Mouse (Mus musculus) forebrain, postnatal 0 days (tissue): ENCODE data around the gene Snn. TPM values are rescaled to one million over a fixed set of nuclear protein-coding genes. Genes with fewer than 3 reads are reported as not detected.
A peak's percentile ranks its signal among the peaks of the same experiment; 100 is the strongest.

Experiments used
- ATAC-seq: fragments of 200-750 bp; cut with Nextera tagmentation; 2 replicates; pipeline ENCODE4 v1.8.0; 2017; ENCODE audit warnings: mild to moderate bottlenecking, moderate library complexity
- DNase-seq: peaks from one replicate; pipeline ENCODE4 v3.0.0-alpha.2; 2015
- H3K27ac ChIP-seq: fragments of 300-500 bp; sonication (generic); 2 replicates; pipeline ENCODE4 v1.5.1; 2014; ENCODE audit warnings: low read depth, mild to moderate bottlenecking, antibody characterized with exemption, low read length, moderate library complexity, mixed read lengths
- H3K27me3 ChIP-seq: fragments of 300-500 bp; sonication (generic); 2 replicates; pipeline ENCODE4 v1.6.1; 2014; ENCODE audit warnings: mild to moderate bottlenecking, low read length, mixed read lengths; ENCODE audit not compliant: insufficient read depth
- H3K36me3 ChIP-seq: fragments of 300-500 bp; sonication (generic); 2 replicates; pipeline ENCODE4 v1.6.1; 2014; ENCODE audit warnings: mild to moderate bottlenecking, moderate library complexity; ENCODE audit not compliant: insufficient read depth
- H3K4me1 ChIP-seq: fragments of 300-500 bp; sonication (generic); 2 replicates; pipeline ENCODE4 v1.6.1; 2014; ENCODE audit warnings: antibody characterized with exemption; ENCODE audit not compliant: insufficient read depth
- H3K4me2 ChIP-seq: fragments of 300-500 bp; sonication (generic); 2 replicates; pipeline ENCODE4 v1.6.1; 2014; ENCODE audit warnings: low read depth, mild to moderate bottlenecking, moderate library complexity
- H3K4me3 ChIP-seq: fragments of 300-500 bp; sonication (generic); 2 replicates; pipeline ENCODE4 v1.5.1; 2014; ENCODE audit warnings: low read depth, low read length, mixed read lengths
- H3K9ac ChIP-seq: fragments of 300-500 bp; sonication (generic); 2 replicates; pipeline ENCODE4 v1.6.1; 2014; ENCODE audit warnings: mild to moderate bottlenecking
- H3K9me3 ChIP-seq: fragments of 300-500 bp; sonication (generic); 2 replicates; pipeline ENCODE4 v1.6.1; 2016; ENCODE audit warnings: low read length
- CTCF ChIP-seq: sonication (generic); IDR thresholded peaks from 2 replicates; pipeline ENCODE4 v1.5.1; 2016; ENCODE audit warnings: antibody characterized with exemption, control low read depth, low read depth
- WGBS: fragments of 180-500 bp; shearing (Covaris S2); extraction: QIAGEN DNeasy Blood & Tissue Kit; methylation state at CpG from one replicate; pipeline ENCODE4 v1.1.7; 2014; 5-methylcytosine and 5-hydroxymethylcytosine counted together
- polyA plus RNA-seq: library from polyadenylated mRNA; unstranded; fragments of >200 nt; fragmentation: Nextera tagmentation; extraction: Ambion mirVana; gene quantifications from 2 replicates; pipeline ENCODE4 v1.2.1, GENCODE M21; 2015
- total RNA-seq: library from RNA; depleted of rRNA; stranded (reverse); fragments of >200 nt; gene quantifications from 2 replicates; pipeline ENCODE4 v1.2.3, GENCODE M21; 2014

The Snn gene
- total and polyA plus RNA-seq, 2 experiments from 2014 or later = 179 to 324 TPM

DNA sequence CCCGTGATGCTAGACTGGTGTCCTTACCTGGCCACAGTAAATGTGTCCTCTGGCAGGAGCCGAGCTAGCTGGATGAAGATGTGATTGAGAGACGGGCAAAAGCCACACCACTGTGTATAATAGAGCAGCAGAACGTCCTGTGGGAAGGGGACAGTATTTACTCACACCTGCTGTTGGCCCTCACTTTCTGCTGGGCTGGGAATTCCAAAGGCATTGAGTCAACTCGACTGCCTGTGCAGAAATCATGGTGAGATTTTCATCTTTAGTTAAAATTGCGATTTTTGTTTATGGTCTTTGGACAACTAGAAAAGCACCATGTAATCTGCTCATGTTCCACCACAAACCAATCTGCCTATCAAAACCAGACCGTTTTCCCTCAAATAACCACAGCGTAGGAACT lies 23.4 kb downstream of the Snn start:
- Histone ChIP-seq H3K27ac (no peak overlapping the region), H3K36me3 (peaks cover 46% of the 10 kb centered on the region)
- WGBS = 91% methylated on average over 8 of the region's 8 CpGs

DNA sequence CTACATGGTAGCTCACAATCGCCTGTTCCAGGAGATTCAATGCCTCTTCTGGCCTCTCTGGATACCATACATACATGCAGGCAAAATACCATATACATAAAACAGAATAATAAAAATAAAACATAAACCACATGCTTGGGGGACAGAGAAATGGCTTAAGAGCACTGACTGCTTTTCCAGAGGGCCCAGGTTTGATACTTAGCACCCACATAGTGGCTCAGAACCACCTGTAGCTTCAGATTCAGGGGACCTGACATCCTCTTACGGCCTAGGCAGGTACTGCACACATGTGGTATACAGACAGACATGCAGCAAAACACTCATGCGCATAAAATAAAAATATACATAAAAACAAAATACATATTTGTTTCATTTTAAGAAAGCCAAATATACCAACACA lies 25.6 kb downstream of the Snn start:
- no peak for TF ChIP-seq CTCF

More for the DNA sequence above, 23.4 kb downstream of the Snn start:
- Histone ChIP-seq H3K4me3 (no peak overlapping the region), H3K4me1 (no peaks in the 10 kb centered on the region), H3K4me2 (no peak overlapping the region), H3K9me3 (no peaks in the 10 kb centered on the region), H3K27me3 (no peaks in the 10 kb centered on the region), H3K9ac (no peak overlapping the region)
- DNase-seq (no peak), ATAC-seq (no peak)
- TF ChIP-seq CTCF = no peak

DNA sequence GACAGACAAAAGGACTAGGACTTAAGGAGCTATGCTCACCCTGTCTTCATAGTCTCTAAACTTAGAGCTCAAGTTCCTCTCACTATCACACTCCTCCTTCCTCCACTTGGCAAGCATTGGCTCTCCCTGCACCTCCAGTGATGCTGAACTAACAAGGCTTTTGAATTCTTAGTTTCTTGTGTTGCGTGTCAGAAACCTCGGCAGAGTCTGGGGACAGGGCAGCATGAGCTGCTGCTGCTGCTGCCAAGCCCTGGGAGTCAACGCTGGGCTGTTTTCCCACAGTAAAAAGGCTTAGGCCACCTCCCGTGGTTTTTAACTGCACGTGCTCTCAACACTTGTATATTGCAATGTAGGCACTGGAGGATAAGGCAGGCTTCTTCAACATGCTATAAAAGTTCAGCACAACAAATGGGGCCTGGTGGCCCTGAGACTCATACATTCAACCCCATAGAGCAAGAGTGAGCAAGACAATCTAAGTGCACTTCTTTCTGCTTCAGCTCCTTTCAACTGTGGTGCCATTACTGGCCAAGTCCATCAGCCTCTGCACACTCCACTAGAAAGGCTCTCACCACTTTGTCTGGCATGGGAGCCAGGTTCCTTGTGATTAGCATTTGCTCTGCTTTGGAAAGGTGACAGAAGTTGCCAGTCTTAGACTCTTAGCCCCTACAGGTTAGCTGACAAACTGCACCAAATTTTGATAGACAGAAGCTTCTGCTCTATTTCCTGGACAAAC lies 26.3 kb downstream of the Snn start:
- ATAC-seq (peak; percentile 79), DNase-seq (peak; percentile 63)
- Histone ChIP-seq H3K27ac (0 out of 2 replicates have a peak overlapping the region, but pooled peaks have one; percentile 24), H3K36me3 (peaks cover 55% of the 10 kb centered on the region), H3K4me2 (no peak overlapping the region), H3K9ac (no peak overlapping the region), H3K27me3 (no peaks in the 10 kb centered on the region), H3K4me1 (no peaks in the 10 kb centered on the region), H3K4me3 (no peak overlapping the region), H3K9me3 (no peaks in the 10 kb centered on the region)
- TF ChIP-seq CTCF = peak; percentile 37; the same call in 1 of the 2 replicates
- 26% methylated on average over 5 of the region's 5 CpGs for WGBS

More for the DNA sequence above, 25.6 kb downstream of the Snn start:
- no peak overlapping the region for H3K4me2 ChIP-seq
- no peak overlapping the region for H3K4me3 ChIP-seq
- DNase-seq (no peak), ATAC-seq (no peak)
- no peaks in the 10 kb centered on the region for H3K4me1 ChIP-seq
- WGBS = 89% methylated on average over 3 of the region's 3 CpGs
- H3K27me3 ChIP-seq = no peaks in the 10 kb centered on the region
- H3K9me3 ChIP-seq = no peaks in the 10 kb centered on the region
- peaks cover 50% of the 10 kb centered on the region for H3K36me3 ChIP-seq
- H3K27ac ChIP-seq = no peak overlapping the region
- no peak overlapping the region for H3K9ac ChIP-seq

DNA sequence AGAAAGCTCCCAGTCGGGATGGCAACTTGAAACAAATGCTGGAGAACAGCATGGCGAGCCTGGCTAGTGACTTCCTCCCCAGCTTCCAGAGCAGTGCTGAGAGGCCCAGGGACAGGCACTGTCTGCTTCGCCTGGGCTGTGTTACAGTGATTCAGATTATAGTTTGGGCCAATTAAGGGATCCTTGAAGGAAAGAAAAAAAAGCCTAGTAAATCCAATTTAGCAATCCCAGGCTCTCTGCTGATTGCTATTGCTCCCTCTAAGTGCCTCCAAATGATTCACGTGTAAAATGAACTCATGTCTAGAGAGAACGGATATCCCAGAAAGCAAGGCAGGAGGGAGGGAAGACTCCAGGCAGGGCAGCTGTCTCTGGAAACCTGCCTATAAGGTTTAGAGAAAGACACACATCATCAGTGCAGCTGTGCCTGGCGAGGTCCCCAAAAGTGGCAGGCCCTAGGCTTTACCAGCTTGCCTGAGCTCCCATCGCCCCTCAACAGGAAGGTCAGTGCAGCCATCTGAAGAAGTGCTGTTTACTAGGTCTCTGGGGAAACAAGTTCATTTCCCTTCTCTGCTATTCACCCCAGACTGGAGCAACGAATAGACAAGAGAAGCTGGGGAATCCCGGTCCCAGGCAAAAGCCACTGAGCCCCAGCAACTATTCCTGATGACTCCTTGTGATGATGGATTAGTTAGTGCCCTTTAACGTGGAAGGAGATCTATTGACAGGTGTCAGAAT lies 30.3 kb downstream of the Snn start:
- Histone ChIP-seq H3K27me3 (no peaks in the 10 kb centered on the region), H3K9ac (no peak overlapping the region), H3K4me1 (no peaks in the 10 kb centered on the region), H3K9me3 (no peaks in the 10 kb centered on the region), H3K36me3 (peaks cover 38% of the 10 kb centered on the region), H3K27ac (no peak overlapping the region), H3K4me3 (no peak overlapping the region), H3K4me2 (no peak overlapping the region)
- no peak for TF ChIP-seq CTCF
- DNase-seq = no peak
- 69% methylated on average over 10 of the region's 10 CpGs for WGBS
- ATAC-seq = peak; percentile 38; the same call in 1 of the 2 replicates

DNA sequence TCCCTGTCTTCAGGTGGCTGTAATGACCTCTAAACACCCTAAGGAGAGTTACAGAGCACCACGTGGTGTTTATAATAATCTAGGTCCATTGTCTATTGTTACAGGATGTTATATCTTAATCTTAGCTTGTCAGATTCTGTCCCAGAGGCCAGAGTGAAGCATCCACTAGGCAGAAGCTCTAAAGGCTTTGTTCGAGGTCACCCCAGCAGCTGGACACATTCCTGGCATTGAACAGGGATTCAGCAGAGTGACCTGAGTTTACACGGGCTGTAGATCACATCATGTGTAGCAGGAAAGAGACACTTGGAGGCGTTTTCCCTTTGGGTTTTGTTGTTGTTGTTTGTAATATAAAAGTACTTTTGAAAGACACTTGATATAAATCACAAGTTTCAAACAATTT lies 31.3 kb downstream of the Snn start:
- Histone ChIP-seq H3K9me3 (no peaks in the 10 kb centered on the region), H3K9ac (no peak overlapping the region), H3K27me3 (no peaks in the 10 kb centered on the region), H3K4me2 (no peak overlapping the region), H3K36me3 (peaks cover 38% of the 10 kb centered on the region), H3K27ac (no peak overlapping the region), H3K4me3 (no peak overlapping the region), H3K4me1 (no peaks in the 10 kb centered on the region)
- TF ChIP-seq CTCF = no peak
- DNase-seq (no peak), ATAC-seq (no peak)
- 78% methylated on average over 4 of the region's 4 CpGs for WGBS

DNA sequence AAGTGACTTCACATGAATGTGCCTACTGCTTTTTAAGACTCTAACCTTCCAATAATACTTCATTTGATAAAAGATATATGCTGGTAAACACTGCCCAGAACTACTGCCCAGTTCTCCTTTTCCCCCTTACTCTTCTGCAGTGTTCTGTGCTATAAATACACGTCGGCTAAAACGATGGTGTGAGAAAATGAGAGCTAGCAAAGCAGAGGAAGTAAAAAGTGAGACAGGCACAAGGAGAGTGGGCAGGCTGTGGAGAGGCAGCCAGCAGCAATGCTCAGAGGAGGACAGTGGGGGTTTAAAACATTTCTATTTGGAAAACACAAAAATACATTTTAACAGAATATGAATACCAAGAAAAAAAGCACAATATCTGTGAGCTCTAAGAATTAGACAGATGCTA lies 31.8 kb downstream of the Snn start:
- DNase-seq (no peak), ATAC-seq (no peak)
- H3K4me1 ChIP-seq = no peaks in the 10 kb centered on the region
- no peaks in the 10 kb centered on the region for H3K27me3 ChIP-seq
- H3K4me2 ChIP-seq = no peak overlapping the region
- H3K36me3 ChIP-seq = peaks cover 38% of the 10 kb centered on the region
- H3K9me3 ChIP-seq = no peaks in the 10 kb centered on the region
- no peak overlapping the region for H3K9ac ChIP-seq
- no peak overlapping the region for H3K27ac ChIP-seq
- no peak for TF ChIP-seq CTCF
- H3K4me3 ChIP-seq = no peak overlapping the region
- WGBS = 91% methylated on average over 3 of the region's 3 CpGs

DNA sequence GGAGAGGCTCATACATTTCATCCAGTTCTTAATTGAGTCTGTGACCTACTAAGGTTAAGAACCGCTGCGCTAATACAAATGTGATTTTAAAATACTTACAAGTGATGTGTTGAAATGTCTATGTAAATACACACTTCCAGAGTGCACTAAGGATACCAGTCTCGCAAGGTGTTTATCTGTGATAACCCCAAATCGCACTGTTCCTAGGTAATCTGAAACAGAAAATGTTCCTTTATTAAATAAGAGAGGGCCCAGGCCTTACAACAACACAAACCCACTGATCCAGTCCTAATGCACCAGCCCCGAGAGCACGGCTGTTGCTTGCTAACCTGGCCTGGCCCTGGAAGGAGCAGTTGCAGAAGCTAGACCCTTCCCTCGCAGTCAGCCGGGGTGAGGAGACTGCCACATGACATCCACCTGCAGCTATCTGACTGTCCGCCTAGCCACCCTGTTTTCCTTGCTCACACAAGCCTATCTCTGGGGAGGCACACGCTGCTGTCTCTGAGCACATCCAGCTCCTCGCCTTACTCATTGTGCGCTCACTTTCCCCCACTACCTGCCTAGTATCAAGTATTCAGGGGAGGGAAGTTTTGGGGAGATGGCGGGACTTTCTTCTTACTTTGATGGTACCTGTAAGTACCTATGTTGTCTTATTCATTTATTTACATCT lies 33.1 kb downstream of the Snn start:
- TF ChIP-seq CTCF = no peak

More for the DNA sequence above, 33.1 kb downstream of the Snn start:
- no peaks in the 10 kb centered on the region for H3K27me3 ChIP-seq
- ATAC-seq = no peak
- H3K27ac ChIP-seq = no peak overlapping the region
- no peak for DNase-seq
- no peaks in the 10 kb centered on the region for H3K9me3 ChIP-seq
- H3K4me2 ChIP-seq = no peak overlapping the region
- H3K9ac ChIP-seq = no peak overlapping the region
- H3K36me3 ChIP-seq = peaks cover 29% of the 10 kb centered on the region
- H3K4me1 ChIP-seq = no peaks in the 10 kb centered on the region
- WGBS = 93% methylated on average over 13 of the region's 13 CpGs
- no peak overlapping the region for H3K4me3 ChIP-seq
